Mouse (Mus musculus) embryo, embryonic 11.5 days (tissue): ENCODE measurements around the gene Ints13.

ENCODE experiments used
- DNase-seq: peaks from one replicate; pipeline ENCODE4 v3.0.0-alpha.2; 2012; ENCODE audit warnings: low read depth, low spot score

Ints13 gene

DNA sequence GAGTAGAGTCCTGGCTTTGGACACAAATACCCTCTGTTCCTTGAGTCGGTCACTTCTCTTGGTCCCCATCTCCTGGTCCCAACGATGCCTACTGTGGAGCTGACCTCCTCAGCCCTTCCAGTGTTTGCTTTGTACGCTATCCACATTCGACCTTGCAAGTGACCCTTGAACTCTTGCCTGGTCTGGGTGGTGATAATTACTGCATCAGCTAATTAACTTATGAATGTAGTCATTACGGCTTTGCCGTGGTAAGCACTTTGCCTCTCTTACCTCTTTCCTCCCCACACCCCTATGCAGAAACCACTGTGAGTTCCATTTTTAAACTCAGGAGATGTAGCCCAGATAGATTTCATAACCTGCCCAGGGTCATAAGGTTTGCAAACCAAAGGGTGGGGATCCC is 77.4 kb downstream of the Ints13 start:
- no peak for DNase-seq
